Mouse (Mus musculus) erythroblast, embryonic 14.5 days (primary cell): ENCODE data around the gene Pnisr. TPM values are rescaled to one million over a fixed set of nuclear protein-coding genes. Genes with fewer than 3 reads are reported as not detected.
A peak's percentile ranks its signal among the peaks of the same experiment; 100 is the strongest.

Source experiments
- H3K27me3 ChIP-seq: 2 replicates; pipeline ENCODE4 v1.6.1; 2012; ENCODE audit warnings: inconsistent platforms; ENCODE audit not compliant: control insufficient read depth
- H3K36me3 ChIP-seq: 2 replicates; pipeline ENCODE4 v1.6.1; 2012; ENCODE audit warnings: mild to moderate bottlenecking, inconsistent platforms; ENCODE audit not compliant: control insufficient read depth
- H3K4me1 ChIP-seq: 2 replicates; pipeline ENCODE4 v1.6.1; 2012; ENCODE audit warnings: inconsistent platforms; ENCODE audit not compliant: control insufficient read depth
- H3K4me3 ChIP-seq: replicated peaks from 2 replicates; pipeline ENCODE3; 2012; ENCODE audit warnings: moderate library complexity, mild to moderate bottlenecking, inconsistent platforms
- H3K9me3 ChIP-seq: 2 replicates; pipeline ENCODE4 v1.6.1; 2012; ENCODE audit warnings: low read length, inconsistent platforms, mixed read lengths; ENCODE audit not compliant: control insufficient read depth
- GATA1 ChIP-seq: IDR thresholded peaks from 2 replicates; pipeline ENCODE4 v1.6.1; 2012; ENCODE audit warnings: low read length, inconsistent platforms, mixed read lengths
- TAL1 ChIP-seq: IDR thresholded peaks from 3 replicates; pipeline ENCODE4 v1.6.1; 2012; ENCODE audit warnings: low read length, inconsistent platforms, mixed read lengths
- polyA plus RNA-seq: library from polyadenylated mRNA; stranded (reverse); fragments of >175 nt; gene quantifications from 2 replicates; pipeline ENCODE4 v1.2.3, GENCODE M21; 2012

Gene Pnisr
- polyA plus RNA-seq = 3.9 and 4.5 TPM in 2 replicates

GRCm38 (mm10) chr4:21847481-21848286 lies at the start of gene Pnisr:
TSS of gene Pnisr (plus strand) at chr4:21847583.
- Histone ChIP-seq H3K4me3 (peak within 1 kb of the TSS; percentile 100), H3K9me3 (no peaks in the 10 kb centered on the region), H3K36me3 (peaks cover 21% of the 10 kb centered on the region), H3K4me1 (peaks cover 32% of the 10 kb centered on the region), H3K27me3 (no peaks in the 10 kb centered on the region)
- no peak for TF ChIP-seq TAL1
- TF ChIP-seq GATA1 = no peak

DNA sequence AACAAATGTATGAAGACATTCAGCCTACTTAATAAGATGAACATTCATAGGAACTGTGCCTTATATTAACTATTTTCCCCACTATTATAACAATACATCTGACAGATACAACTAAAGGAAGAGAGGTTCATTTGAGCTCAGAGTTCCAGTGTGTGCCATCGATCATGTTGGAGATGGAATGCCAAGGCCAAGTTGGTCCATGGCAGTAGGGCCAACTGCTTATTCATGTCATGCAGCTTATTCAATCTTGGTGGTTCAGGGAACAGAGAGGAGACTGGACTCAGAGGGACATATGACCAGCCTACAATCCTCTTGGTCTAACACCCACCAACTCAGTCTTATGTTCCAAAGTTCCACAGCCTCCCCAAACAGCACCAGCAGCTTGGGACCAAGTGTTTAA lies 46.4 kb upstream of the Pnisr start:
- Histone ChIP-seq H3K9me3 (no peaks in the 10 kb centered on the region), H3K27me3 (no peaks in the 10 kb centered on the region), H3K4me3 (no peak overlapping the region), H3K36me3 (peaks cover 100% of the 10 kb centered on the region), H3K4me1 (peaks cover 16% of the 10 kb centered on the region)
- no peak for TF ChIP-seq GATA1
- no peak for TF ChIP-seq TAL1

DNA sequence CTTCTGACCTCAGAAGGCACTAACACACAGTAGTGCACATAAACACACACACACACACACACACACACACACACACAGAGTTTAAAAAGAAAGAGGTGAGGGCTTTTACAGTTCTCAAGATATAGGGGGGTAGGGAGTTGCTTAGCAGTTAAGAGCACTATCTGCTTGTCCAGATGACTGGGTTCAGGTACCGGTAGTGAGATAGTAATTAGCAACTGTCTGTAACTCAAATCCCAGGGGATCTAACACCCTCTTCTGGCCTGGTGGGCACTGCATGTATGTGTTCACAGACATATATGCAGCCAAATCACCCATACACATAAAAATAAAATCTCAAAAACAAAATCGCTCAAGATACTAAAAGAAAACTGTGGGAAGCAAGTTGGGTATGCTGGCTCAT lies 45.8 kb upstream of the Pnisr start:
- Histone ChIP-seq H3K27me3 (no peaks in the 10 kb centered on the region), H3K36me3 (peaks cover 100% of the 10 kb centered on the region), H3K4me3 (no peak overlapping the region), H3K9me3 (no peaks in the 10 kb centered on the region), H3K4me1 (peaks cover 16% of the 10 kb centered on the region)
- TF ChIP-seq TAL1 (no peak), GATA1 (no peak)

- Histone ChIP-seq H3K4me1 (no peaks in the 10 kb centered on the region; the same call in 1 of the 2 replicates), H3K9me3 (no peaks in the 10 kb centered on the region), H3K27me3 (no peaks in the 10 kb centered on the region), H3K36me3 (peaks cover 95% of the 10 kb centered on the region), H3K4me3 (no peak overlapping the region)
- no peak for TF ChIP-seq TAL1
- TF ChIP-seq GATA1 = no peak
Measured at GRCm38 (mm10) chr4:21807204-21807603, 40.2 kb upstream of the Pnisr start.

- Histone ChIP-seq H3K36me3 (peaks cover 95% of the 10 kb centered on the region), H3K9me3 (no peaks in the 10 kb centered on the region), H3K4me1 (no peaks in the 10 kb centered on the region), H3K4me3 (no peak overlapping the region), H3K27me3 (no peaks in the 10 kb centered on the region)
- no peak for TF ChIP-seq GATA1
- TF ChIP-seq TAL1 = no peak
Measured at GRCm38 (mm10) chr4:21810608-21811007, 36.8 kb upstream of the Pnisr start.

- no peaks in the 10 kb centered on the region for H3K27me3 ChIP-seq
- H3K9me3 ChIP-seq = no peaks in the 10 kb centered on the region
- peaks cover 95% of the 10 kb centered on the region for H3K36me3 ChIP-seq
- H3K4me1 ChIP-seq = no peaks in the 10 kb centered on the region
- TF ChIP-seq TAL1 (no peak), GATA1 (no peak)
- H3K4me3 ChIP-seq = no peak overlapping the region
Measured at GRCm38 (mm10) chr4:21812635-21813034, 34.7 kb upstream of the Pnisr start.

DNA sequence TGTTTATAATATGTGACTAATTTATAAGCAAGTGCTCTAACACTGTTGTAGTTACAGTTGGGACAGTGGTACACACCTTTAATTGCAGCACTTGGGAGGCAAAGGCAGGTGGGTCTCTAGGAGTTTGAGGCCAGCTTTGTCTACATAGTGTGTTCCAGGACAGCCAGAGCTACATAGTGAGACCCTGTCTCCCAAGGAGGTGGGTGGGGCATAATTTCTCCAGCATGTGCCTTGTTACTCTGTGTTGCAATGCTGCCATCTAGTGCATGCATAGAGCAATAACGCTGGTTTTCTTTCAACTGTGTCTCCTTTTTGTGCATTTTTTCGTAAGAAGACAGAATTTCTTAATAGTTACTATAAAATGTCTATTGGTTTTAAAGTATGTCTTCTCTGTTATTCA lies 33.4 kb upstream of the Pnisr start:
- H3K4me3 ChIP-seq = no peak overlapping the region
- TF ChIP-seq TAL1 (no peak), GATA1 (no peak)
- peaks cover 99% of the 10 kb centered on the region for H3K36me3 ChIP-seq
- no peaks in the 10 kb centered on the region for H3K9me3 ChIP-seq
- no peaks in the 10 kb centered on the region for H3K4me1 ChIP-seq
- H3K27me3 ChIP-seq = no peaks in the 10 kb centered on the region

DNA sequence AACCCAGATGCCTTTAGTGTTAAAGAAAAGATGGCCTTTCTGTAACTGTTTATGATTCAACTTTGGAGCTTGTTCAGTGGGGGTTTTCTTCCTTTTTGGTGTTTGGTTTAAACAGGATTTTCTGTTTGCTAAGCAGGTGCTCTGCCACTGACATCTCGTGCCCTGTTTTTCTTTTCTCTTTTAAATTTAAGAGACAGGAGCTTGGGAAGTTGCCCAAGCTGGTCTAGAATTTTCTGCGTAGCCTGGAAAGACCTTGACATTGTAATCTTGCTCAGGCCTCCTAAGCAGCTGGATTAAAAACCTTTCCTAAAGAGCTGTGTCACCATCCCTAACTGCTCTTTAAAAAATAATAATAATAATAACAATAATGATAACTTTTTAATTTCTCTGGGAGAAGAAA lies 20.8 kb upstream of the Pnisr start:
- Histone ChIP-seq H3K27me3 (no peaks in the 10 kb centered on the region), H3K36me3 (peaks cover 92% of the 10 kb centered on the region)

DNA sequence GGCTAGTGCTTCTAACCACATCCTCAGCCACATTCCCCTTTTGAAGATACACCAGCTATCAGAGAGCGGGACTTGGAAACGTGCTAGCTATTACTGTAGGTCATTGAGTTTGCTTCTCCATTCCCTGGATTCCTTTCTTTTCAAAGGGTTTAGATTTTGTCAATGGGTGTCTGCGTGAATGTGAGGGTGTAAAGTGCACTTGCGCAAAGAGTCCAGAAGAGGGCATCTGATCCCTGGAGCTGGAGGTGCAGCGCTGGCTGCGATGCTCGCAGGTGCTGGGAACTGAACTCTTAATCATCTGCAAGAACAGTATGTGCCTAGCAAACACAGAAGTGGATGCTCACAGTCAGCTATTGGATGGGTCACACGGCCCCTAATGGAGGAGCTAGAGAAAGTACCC lies 14.5 kb upstream of the Pnisr start:
- no peaks in the 10 kb centered on the region for H3K9me3 ChIP-seq
- no peak overlapping the region for H3K4me3 ChIP-seq
- H3K27me3 ChIP-seq = no peaks in the 10 kb centered on the region
- peaks cover 91% of the 10 kb centered on the region for H3K36me3 ChIP-seq
- no peaks in the 10 kb centered on the region for H3K4me1 ChIP-seq
- TF ChIP-seq GATA1 (no peak), TAL1 (no peak)

More for the DNA sequence above, 20.8 kb upstream of the Pnisr start:
- Histone ChIP-seq H3K4me3 (no peak overlapping the region), H3K9me3 (no peaks in the 10 kb centered on the region), H3K4me1 (no peaks in the 10 kb centered on the region)
- no peak for TF ChIP-seq TAL1
- TF ChIP-seq GATA1 = no peak

DNA sequence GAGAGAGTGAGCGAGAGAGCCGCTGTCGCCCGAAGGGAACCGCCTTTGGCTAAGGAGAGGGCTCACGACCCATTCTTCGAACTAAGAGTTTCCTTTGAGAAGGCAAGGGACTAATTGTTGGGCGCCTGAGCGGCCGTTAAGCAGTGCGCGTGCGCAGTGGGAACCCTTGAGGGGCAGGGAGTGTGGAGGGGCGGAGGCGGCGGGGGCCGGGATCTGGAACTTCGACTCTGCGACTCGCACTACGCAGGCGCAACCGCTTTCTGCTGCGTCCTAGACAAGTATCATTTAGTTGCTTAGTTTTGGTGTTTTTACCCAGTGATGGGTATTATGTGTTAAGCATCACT lies 876 bp downstream of the Pnisr start:
- Histone ChIP-seq H3K9me3 (no peaks in the 10 kb centered on the region), H3K27me3 (no peaks in the 10 kb centered on the region), H3K36me3 (peaks cover 27% of the 10 kb centered on the region), H3K4me1 (peaks cover 35% of the 10 kb centered on the region), H3K4me3 (peak overlapping the region; percentile 100)
- TF ChIP-seq GATA1 (no peak), TAL1 (no peak)
